Mouse (Mus musculus) C2C12 (cell line): Measurements from ENCODE around the gene Slc22a13.

ENCODE experiments used
- CEBPB ChIP-seq: IDR thresholded peaks from one replicate; pipeline ENCODE4 v1.6.1; 2011; ENCODE audit warnings: low read depth, mild to moderate bottlenecking, control low read depth, moderate library complexity
- CTCF ChIP-seq: IDR thresholded peaks from one replicate; pipeline ENCODE4 v1.5.1; 2011; ENCODE audit not compliant: control insufficient read depth, insufficient read depth, insufficient read length
- FOSL1 ChIP-seq: IDR thresholded peaks from one replicate; pipeline ENCODE4 v1.8.0; 2011; ENCODE audit warnings: mild to moderate bottlenecking, low read length; ENCODE audit not compliant: poor library complexity, insufficient read depth, severe bottlenecking
- MAX ChIP-seq: IDR thresholded peaks from one replicate; pipeline ENCODE4 v1.6.1; 2011; ENCODE audit warnings: mild to moderate bottlenecking, control low read depth
- MYOD1 ChIP-seq: IDR thresholded peaks from one replicate; pipeline ENCODE4 v1.6.1; 2011; ENCODE audit warnings: low read depth; ENCODE audit not compliant: control insufficient read depth, insufficient read length
- MYOG ChIP-seq: IDR thresholded peaks from one replicate; pipeline ENCODE4 v1.6.1; 2011; ENCODE audit not compliant: control insufficient read depth, insufficient read length; ENCODE audit errors: extremely low read depth
- USF1 ChIP-seq: IDR thresholded peaks from one replicate; pipeline ENCODE4 v1.6.1; 2011; ENCODE audit warnings: low read depth, mild to moderate bottlenecking, control low read depth, moderate library complexity

DNA sequence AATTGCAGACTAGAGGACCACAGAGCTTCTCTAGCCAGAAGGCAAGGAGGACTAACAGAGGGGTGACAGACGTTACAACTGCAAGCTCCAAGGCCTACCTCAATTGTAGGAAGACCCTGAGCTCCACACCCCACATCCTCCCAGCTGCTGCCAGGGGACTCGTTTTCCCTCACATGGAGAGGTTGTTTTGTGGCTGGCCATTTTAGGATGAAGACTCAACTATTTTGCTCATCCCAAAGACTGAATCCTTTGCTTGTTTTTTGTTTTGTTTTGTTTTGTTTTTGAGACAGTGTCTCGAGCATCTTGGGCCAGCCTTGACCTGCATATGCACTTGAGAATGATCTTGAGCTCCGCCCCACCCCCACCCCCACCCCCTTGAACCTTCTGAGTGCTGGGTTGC lies 50.0 kb downstream of the Slc22a13 start, which contains the start of gene Gm47289:
- TF ChIP-seq CTCF = no peak
- no peak for TF ChIP-seq MAX
- TF ChIP-seq MYOD1 = no peak
- no peak for TF ChIP-seq USF1
- TF ChIP-seq MYOG = no peak
- no peak for TF ChIP-seq FOSL1
- no peak for TF ChIP-seq CEBPB
